Mouse (Mus musculus) heart, embryonic 10.5 days (tissue): ENCODE data around the gene Mxi1. TPM values are rescaled to one million over a fixed set of nuclear protein-coding genes. Genes with fewer than 3 reads are reported as not detected.

Experiments used
- DNase-seq: peaks from one replicate; pipeline ENCODE4 v3.0.0-alpha.2; 2017; ENCODE audit warnings: low spot score
- H3K27ac ChIP-seq: fragments of 300-500 bp; sonication (generic); 2 replicates; pipeline ENCODE4 v1.5.1; 2016; ENCODE audit warnings: mild to moderate bottlenecking
- H3K27me3 ChIP-seq: fragments of 300-500 bp; sonication (generic); 2 replicates; pipeline ENCODE4 v1.6.1; 2016; ENCODE audit warnings: mild to moderate bottlenecking; ENCODE audit not compliant: poor library complexity, insufficient read depth, severe bottlenecking
- H3K36me3 ChIP-seq: fragments of 300-500 bp; sonication (generic); 2 replicates; pipeline ENCODE4 v1.6.1; 2016; ENCODE audit warnings: mild to moderate bottlenecking, moderate library complexity
- H3K4me1 ChIP-seq: fragments of 300-500 bp; sonication (generic); 2 replicates; pipeline ENCODE4 v1.6.1; 2016; ENCODE audit warnings: mild to moderate bottlenecking
- H3K4me3 ChIP-seq: fragments of 300-500 bp; sonication (generic); 2 replicates; pipeline ENCODE4 v1.5.1; 2016; ENCODE audit warnings: mild to moderate bottlenecking, moderate library complexity
- H3K9me3 ChIP-seq: fragments of 300-500 bp; sonication (generic); 2 replicates; pipeline ENCODE4 v1.6.1; 2016; ENCODE audit warnings: mild to moderate bottlenecking, moderate library complexity
- WGBS: fragments of 180-500 bp; shearing (Covaris S2); methylation state at CpG from one replicate; pipeline ENCODE4 v1.1.7; 2016; 5-methylcytosine and 5-hydroxymethylcytosine counted together
- polyA plus RNA-seq: library from polyadenylated mRNA; unstranded; fragments of >200 nt; fragmentation: Nextera tagmentation; extraction: Ambion mirVana; gene quantifications from 2 replicates; pipeline ENCODE4 v1.2.1, GENCODE M21; 2016

The Mxi1 gene
- 27.7 and 28.7 TPM in 2 replicates for polyA plus RNA-seq

DNA sequence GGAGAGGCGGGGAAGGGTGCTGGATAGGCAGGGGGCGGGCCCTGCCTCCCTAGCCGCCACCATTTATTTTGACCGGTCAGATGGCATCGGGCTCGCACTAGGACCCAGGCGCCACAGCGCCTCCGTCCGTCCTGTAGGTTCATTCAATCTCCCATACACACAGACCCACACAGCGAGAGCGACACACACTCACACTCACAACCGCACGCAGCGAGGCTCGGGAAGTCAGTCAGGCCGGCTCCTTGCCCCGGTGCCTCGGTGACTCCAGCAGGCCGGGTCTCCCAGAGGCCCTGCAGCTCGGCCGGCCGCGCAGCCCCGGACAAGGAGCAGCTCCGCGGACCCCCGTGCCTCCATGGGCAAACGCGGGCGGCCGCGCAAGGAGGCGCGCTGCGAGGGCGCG, at the start of gene Mxi1:
Mxi1 (plus strand) TSS at position 171 of the 400 bp plus-strand sequence.
- peak; percentile 96 for DNase-seq
- Histone ChIP-seq H3K4me1 (peaks cover 22% of the 10 kb centered on the region), H3K27me3 (no peaks in the 10 kb centered on the region), H3K9me3 (no peaks in the 10 kb centered on the region), H3K4me3 (peak within 1 kb of the TSS; percentile 98), H3K36me3 (no peaks in the 10 kb centered on the region), H3K27ac (peak within 1 kb of the TSS; percentile 96)
- WGBS, result 0% methylated on average over 38 of the region's 38 CpGs

- 84% methylated on average over 4 of the region's 4 CpGs for WGBS
- H3K36me3 ChIP-seq, result peaks cover 3% of the 10 kb centered on the region; the same call in 1 of the 2 replicates
- no peak for DNase-seq
- no peaks in the 10 kb centered on the region for H3K9me3 ChIP-seq
- peaks cover 54% of the 10 kb centered on the region for H3K4me1 ChIP-seq
- H3K27me3 ChIP-seq, result 0 out of 2 replicates have a peak, but pooled peaks cover 5% of the 10 kb centered on the region
- no peak overlapping the region for H3K4me3 ChIP-seq
- no peak overlapping the region; the same call in 1 of the 2 replicates for H3K27ac ChIP-seq
Observed at GRCm38 (mm10) chr19:53260828-53261227, 49.5 kb upstream of the Mxi1 start.

DNA sequence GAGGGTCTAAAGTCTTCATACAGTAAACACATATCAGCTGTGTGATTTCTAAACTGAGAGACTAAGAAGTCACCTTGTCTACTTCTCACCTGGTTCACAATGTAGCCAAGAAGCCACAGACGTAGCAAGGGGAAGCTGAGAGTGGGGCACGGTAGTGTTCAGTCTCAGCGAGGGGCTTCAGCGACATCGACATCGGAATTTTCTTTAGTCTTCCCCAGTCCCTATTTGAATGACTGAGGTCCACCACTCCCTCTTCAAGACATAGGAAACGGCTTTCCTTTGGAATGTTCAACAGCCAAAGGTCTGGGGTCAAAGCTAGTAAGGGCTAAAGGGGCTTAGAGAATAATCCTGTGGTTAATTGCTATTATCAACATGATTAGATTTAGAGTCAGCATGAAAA, 48.3 kb upstream of the Mxi1 start:
- H3K36me3 ChIP-seq, result no peaks in the 10 kb centered on the region
- no peak overlapping the region for H3K4me3 ChIP-seq
- H3K4me1 ChIP-seq, result peaks cover 45% of the 10 kb centered on the region
- DNase-seq, result no peak
- WGBS, result 78% methylated on average over 7 of the region's 7 CpGs
- 0 out of 2 replicates have a peak, but pooled peaks cover 5% of the 10 kb centered on the region for H3K27me3 ChIP-seq
- H3K9me3 ChIP-seq, result no peaks in the 10 kb centered on the region
- H3K27ac ChIP-seq, result no peak overlapping the region

GRCm38 (mm10) chr19:53263859-53264733, 46.2 kb upstream of the Mxi1 start:
- DNase-seq, result no peak
- H3K36me3 ChIP-seq, result no peaks in the 10 kb centered on the region
- no peaks in the 10 kb centered on the region for H3K9me3 ChIP-seq
- WGBS, result 26% methylated on average over 22 of the region's 23 CpGs
- peak overlapping the region; percentile 42; the same call in 1 of the 2 replicates for H3K27ac ChIP-seq
- H3K4me1 ChIP-seq, result peaks cover 27% of the 10 kb centered on the region
- peak overlapping the region; percentile 27 for H3K4me3 ChIP-seq
- H3K27me3 ChIP-seq, result 0 out of 2 replicates have a peak, but pooled peaks cover 5% of the 10 kb centered on the region

DNA sequence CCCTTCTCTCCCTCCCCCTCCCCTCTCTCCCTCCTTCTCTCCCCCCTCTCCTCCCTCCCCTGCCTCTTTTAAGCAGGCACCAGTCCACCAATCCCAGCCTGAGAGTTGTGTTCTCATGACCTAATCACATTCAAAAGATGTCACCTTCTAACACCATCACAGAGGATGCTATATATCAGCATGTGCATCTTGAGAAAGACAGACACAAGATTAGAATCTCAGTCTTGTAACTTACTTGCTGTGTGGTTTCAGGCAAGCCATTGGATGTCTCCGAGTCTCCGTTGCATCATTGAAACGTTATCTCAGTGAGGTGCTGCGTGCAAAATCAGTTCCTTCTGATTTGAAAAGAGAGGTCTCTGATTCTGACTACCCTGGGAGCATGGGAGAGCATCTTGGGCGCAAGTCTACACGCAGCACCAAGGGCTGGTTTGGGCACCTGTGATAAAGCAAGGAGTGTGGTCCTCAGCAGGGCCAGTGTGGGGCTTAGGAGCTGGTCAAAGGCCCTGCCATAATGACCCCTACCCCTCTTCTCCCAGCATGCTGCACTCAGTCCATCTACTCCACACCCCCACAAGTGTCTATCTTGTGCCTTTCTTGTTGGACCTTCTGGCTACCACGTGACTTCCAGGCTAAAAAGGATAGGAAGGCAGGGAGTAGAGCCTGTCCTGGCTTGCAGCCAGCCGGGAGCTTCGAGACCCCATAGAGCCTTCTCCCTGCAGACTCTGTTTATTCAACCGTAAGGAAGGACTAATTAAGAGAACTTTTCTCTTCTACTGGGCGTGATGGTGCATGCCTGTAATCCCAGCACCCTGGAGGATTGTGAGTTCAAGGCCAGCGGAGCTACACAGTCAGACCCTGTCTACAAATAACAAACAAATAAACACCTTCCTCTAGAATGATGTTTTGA, 45.2 kb upstream of the Mxi1 start:
- DNase-seq, result no peak
- Histone ChIP-seq H3K9me3 (no peaks in the 10 kb centered on the region), H3K36me3 (no peaks in the 10 kb centered on the region), H3K27me3 (0 out of 2 replicates have a peak, but pooled peaks cover 5% of the 10 kb centered on the region), H3K4me1 (peaks cover 20% of the 10 kb centered on the region), H3K27ac (no peak overlapping the region), H3K4me3 (peak overlapping the region; percentile 27; the same call in 1 of the 2 replicates)
- WGBS, result 58% methylated on average over 12 of the region's 12 CpGs

DNA sequence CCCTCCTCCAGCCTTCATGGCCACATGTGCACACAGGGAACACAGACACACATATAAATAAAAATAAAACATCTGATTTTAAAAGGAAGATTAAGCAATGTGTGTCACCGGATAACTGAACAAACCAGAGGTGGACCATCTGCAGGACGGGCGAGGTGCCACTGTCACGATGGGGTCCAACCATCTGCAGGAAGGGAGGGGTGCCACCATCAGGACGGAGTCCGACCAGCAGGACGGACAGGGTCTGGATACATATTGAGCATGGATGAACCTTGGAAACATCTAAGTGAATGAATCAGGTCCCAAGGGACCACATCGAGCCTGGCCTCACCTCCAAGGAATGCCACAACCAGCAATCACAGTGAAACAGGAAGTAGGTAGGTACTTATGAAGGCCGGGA, 43.0 kb upstream of the Mxi1 start:
- no peaks in the 10 kb centered on the region for H3K36me3 ChIP-seq
- no peaks in the 10 kb centered on the region for H3K9me3 ChIP-seq
- 0 out of 2 replicates have a peak, but pooled peaks cover 5% of the 10 kb centered on the region for H3K27me3 ChIP-seq
- H3K4me1 ChIP-seq, result peaks cover 20% of the 10 kb centered on the region
- no peak overlapping the region for H3K27ac ChIP-seq
- 87% methylated on average over 9 of the region's 9 CpGs for WGBS
- no peak overlapping the region for H3K4me3 ChIP-seq
- DNase-seq, result no peak

DNA sequence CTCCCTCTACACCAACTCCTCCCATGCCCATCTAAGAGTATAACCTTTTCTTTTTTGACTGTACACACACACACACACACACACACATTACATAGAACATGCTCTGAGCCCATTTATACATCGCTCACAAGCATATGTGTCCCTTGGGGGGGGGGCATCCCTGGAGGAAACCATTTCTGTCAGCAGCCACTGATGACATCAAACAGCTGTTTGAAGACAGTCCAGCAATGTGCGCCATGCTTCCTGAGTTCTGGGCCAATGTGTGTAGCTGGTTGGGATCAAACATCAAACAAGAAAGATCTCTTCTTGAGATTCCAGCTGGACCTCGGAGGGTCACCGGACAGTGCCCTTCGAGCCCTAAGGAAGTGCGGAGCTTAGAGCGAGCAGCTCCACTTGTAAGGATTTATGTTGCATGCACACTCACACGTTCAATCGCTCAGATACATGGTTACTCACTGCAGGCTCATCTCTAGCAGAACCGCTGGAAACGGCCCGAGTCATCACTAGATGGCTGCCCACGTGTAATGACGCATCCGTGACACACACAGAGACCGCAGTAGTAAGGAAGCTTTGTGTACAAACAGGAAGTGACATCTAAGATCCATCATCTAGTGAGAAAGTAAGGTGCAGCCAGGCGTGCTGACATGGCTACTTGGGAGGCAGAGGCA, 37.1 kb upstream of the Mxi1 start:
- no peak overlapping the region for H3K4me3 ChIP-seq
- peaks cover 29% of the 10 kb centered on the region for H3K4me1 ChIP-seq
- no peak for DNase-seq
- H3K36me3 ChIP-seq, result no peaks in the 10 kb centered on the region
- no peaks in the 10 kb centered on the region for H3K27me3 ChIP-seq
- no peaks in the 10 kb centered on the region for H3K9me3 ChIP-seq
- no peak overlapping the region for H3K27ac ChIP-seq
- WGBS, result 84% methylated on average over 17 of the region's 17 CpGs

- no peak overlapping the region for H3K27ac ChIP-seq
- no peaks in the 10 kb centered on the region for H3K27me3 ChIP-seq
- WGBS, result 83% methylated on average over 23 of the region's 23 CpGs
- H3K9me3 ChIP-seq, result no peaks in the 10 kb centered on the region
- peaks cover 36% of the 10 kb centered on the region for H3K4me1 ChIP-seq
- H3K36me3 ChIP-seq, result no peaks in the 10 kb centered on the region
- no peak overlapping the region for H3K4me3 ChIP-seq
- no peak for DNase-seq
Observed at GRCm38 (mm10) chr19:53273781-53274428, 36.4 kb upstream of the Mxi1 start.

DNA sequence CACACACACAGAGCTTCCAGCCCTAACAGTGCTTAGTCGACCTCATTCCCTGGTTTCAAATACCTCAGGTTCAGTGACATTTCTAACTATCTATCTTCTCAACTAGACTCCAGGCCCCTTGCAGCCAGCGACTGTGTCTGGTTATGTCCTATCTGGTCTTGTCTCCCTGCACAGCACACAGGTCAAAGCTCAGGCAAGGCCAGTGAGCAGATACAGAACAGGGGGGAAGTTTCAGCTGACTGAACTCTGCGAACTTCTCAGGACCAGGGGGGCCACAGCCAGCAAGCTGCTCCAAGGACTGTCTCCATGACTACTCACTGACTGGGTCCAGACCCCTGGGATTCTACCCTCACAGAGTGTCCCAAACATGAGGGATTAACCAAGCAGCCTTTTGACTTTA, 35.1 kb upstream of the Mxi1 start:
- H3K36me3 ChIP-seq, result no peaks in the 10 kb centered on the region
- 16% methylated on average over 3 of the region's 3 CpGs for WGBS
- H3K27ac ChIP-seq, result peak overlapping the region; percentile 72
- H3K9me3 ChIP-seq, result no peaks in the 10 kb centered on the region
- no peak for DNase-seq
- peaks cover 49% of the 10 kb centered on the region for H3K4me1 ChIP-seq
- H3K4me3 ChIP-seq, result no peak overlapping the region
- H3K27me3 ChIP-seq, result no peaks in the 10 kb centered on the region

DNA sequence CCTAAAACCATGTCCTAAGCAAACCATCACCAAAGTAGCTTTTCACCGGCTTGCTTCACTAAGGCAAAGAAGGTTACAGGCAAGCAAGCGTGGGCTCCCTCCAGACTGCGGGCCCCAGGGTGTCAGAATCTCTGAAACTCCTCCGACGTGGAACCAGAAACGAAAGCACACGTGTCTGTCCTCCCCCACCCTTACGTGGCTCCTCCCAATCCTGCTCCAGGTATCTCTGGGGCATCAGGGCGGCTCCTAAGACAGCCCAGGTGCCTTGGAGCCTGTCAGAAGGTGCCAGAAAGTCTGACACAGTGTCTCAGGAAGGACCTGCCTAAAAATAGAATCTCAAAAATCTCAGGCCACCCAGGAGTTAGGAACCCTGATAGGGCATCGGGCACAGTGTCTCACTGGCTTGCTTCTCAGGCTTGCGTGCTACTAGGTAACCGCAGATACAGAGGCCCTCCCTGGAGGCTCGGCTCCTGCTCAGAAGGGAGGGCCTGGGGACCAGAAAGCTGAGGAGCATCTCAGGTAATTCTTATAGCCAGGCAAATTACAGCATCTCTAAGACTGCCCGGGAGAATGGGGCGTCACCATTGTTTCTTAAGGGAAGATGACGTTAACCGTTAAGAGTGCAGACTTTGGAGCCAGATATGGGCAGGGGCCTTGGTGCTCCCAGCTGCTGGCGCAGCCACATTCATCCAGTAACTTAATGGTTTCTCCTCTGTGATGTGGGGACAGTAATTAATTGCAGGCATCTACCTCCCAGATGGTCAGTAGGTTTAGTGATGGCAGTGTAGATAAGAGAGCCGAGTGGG, 33.2 kb upstream of the Mxi1 start:
- peaks cover 52% of the 10 kb centered on the region for H3K4me1 ChIP-seq
- H3K27ac ChIP-seq, result peak overlapping the region; percentile 11
- H3K4me3 ChIP-seq, result peak overlapping the region; percentile 33; the same call in 1 of the 2 replicates
- no peaks in the 10 kb centered on the region for H3K36me3 ChIP-seq
- no peaks in the 10 kb centered on the region for H3K27me3 ChIP-seq
- WGBS, result 37% methylated on average over 19 of the region's 19 CpGs
- DNase-seq, result peak; percentile 76
- no peaks in the 10 kb centered on the region for H3K9me3 ChIP-seq
